In genomic region chr13:67723848-67724479, GRCm38 (mm10) we compare ENCODE assay signal across 1 mouse cellular context.
TF ChIP-seq lines count a peak whose summit lies in the region.

No protein-coding gene starts in this region.

TF ChIP-seq in CH12.LX, 34 proteins besides CTCF, POLR2A, EP300 and RAD21:
- TF ChIP-seq ETS1 (conservative IDR thresholded peaks at IDR 0.05; ENCODE audit: low read depth, low read length) (no peak), E2F4 (IDR thresholded peaks at IDR 0.05; ENCODE audit: insufficient replicate concordance, low read depth, low read length) (no peak), POLR2AphosphoS2 (IDR thresholded peaks at IDR 0.05; ENCODE audit: low read depth, low read length) (peak; percentile 65; the same call in 1 of the 2 replicates), NELFE (IDR thresholded peaks at IDR 0.05; ENCODE audit: low read depth, low read length) (peak; percentile 56), USF2 (conservative IDR thresholded peaks at IDR 0.05; ENCODE audit: low read depth, low read length) (no peak; the same call in 1 of the 2 replicates), USF1 (IDR thresholded peaks at IDR 0.05; ENCODE audit: low read depth, low read length) (peak; percentile 54), MYC (IDR thresholded peaks at IDR 0.05; ENCODE audit: low read depth, low read length) (peak; percentile 83; the same call in 1 of the 2 replicates), KAT2A (IDR thresholded peaks at IDR 0.05; ENCODE audit: insufficient replicate concordance, low read length) (peak; percentile 84; the same call in 1 of the 2 replicates), RCOR1 (conservative IDR thresholded peaks at IDR 0.05; ENCODE audit: low read depth, low read length) (no peak), CHD2 (IDR thresholded peaks at IDR 0.05; ENCODE audit: low read length) (no peak), MAFK (IDR thresholded peaks at IDR 0.05; ENCODE audit: insufficient replicate concordance, low read length) (no peak), IRF4 (IDR thresholded peaks at IDR 0.05; ENCODE audit: low read depth, low read length) (no peak; the same call in 1 of the 2 replicates), ELF1 (IDR thresholded peaks at IDR 0.05; ENCODE audit: low read depth, low read length) (peak; percentile 93), CHD1 (IDR thresholded peaks at IDR 0.05; ENCODE audit: low read depth, low read length) (no peak), PAX5 (IDR thresholded peaks at IDR 0.05; ENCODE audit: low read length) (no peak), ZC3H11A (IDR thresholded peaks at IDR 0.05; ENCODE audit: low read depth, low read length) (no peak), TCF12 (IDR thresholded peaks at IDR 0.05; ENCODE audit: low read depth, low read length) (0 out of 2 replicates have a peak, but pooled peaks have one; percentile 42), UBTF (IDR thresholded peaks at IDR 0.05; ENCODE audit: low read depth, low read length) (no peak), SMC3 (IDR thresholded peaks at IDR 0.05; ENCODE audit: low read depth, low read length) (no peak), SIN3A (IDR thresholded peaks at IDR 0.05; ENCODE audit: low read length) (peak; percentile 86), HCFC1 (IDR thresholded peaks at IDR 0.05; ENCODE audit: low read depth, low read length) (peak; percentile 94), JUND (conservative IDR thresholded peaks at IDR 0.05; ENCODE audit: low read depth, low read length) (no peak; the same call in 1 of the 2 replicates), GABPA (IDR thresholded peaks at IDR 0.05; ENCODE audit: insufficient replicate concordance, low read depth, low read length) (no peak; the same call in 1 of the 2 replicates), JUN (IDR thresholded peaks at IDR 0.05; ENCODE audit: insufficient read depth, low read depth, low read length) (no peak), MXI1 (IDR thresholded peaks at IDR 0.05; ENCODE audit: low read depth, low read length) (peak; percentile 78), BHLHE40 (IDR thresholded peaks at IDR 0.05; ENCODE audit: low read depth, low read length) (peak; percentile 79), MAX (IDR thresholded peaks at IDR 0.05; ENCODE audit: low read length) (peak; percentile 49; the same call in 1 of the 2 replicates), ZMIZ1 (IDR thresholded peaks at IDR 0.05; ENCODE audit: low read depth, low read length) (no peak), ZKSCAN1 (IDR thresholded peaks at IDR 0.05; ENCODE audit: borderline replicate concordance, low read depth, low read length) (no peak), NRF1 (IDR thresholded peaks at IDR 0.05; ENCODE audit: low read depth, low read length) (no peak)
